Mouse (Mus musculus): ENCODE data around the gene Tulp2.

Tulp2 gene

GRCm38 (mm10) chr7:45481374-45481927 is at the start of gene Tulp2:
Tulp2 (plus strand) TSS chr7:45481877.
- DNase-seq (ENCODE audit: extremely low spot score) = no peak

- DNase-seq (ENCODE audit: extremely low spot score) = no peak
Observed at GRCm38 (mm10) chr7:45433835-45434202, 47.9 kb upstream of the Tulp2 start.

DNA sequence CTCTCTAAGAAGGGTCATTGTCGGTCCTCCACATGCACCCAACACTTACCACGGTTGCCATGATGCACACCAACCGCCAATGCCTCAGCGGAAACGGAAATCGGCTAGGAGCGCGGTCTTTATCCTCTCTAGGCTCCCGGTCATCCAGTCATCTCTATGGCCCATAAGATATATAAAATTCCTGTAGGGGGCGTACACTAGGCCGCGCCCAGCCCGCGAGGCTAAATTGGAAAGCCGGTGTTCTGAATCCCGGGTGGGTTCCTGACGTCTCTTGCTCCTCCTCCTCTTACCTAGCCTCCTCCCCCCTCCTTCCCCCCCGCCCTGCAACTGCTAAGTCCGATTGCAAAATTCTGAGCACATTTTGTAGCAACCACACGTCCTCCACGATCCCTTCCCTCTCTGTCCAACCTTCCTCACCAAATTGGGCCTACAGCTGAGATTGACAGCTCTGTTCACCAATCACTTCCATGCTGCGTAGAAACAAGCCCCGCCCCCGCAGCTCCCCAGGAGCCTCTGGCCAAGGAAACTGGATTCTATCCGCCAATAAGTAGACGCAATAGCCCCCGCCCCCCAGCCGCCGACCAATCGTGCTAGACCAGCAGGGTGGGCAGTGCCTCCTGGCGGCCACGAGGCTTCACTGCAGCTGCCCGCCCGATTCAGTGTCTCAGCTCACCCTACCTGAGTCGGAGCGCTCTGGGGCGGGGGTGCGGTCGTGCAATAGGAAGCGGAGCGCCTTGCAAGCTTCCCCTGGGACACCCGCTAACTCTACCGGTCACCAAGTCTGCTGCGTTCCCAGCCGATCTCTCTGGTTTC is 47.3 kb upstream of the Tulp2 start, which contains the start of gene Gys1:
Gene Gys1, plus strand, starts transcription at position 642 of the 813 bp plus-strand sequence.
- peak; percentile 100 for DNase-seq (ENCODE audit: extremely low spot score)

DNA sequence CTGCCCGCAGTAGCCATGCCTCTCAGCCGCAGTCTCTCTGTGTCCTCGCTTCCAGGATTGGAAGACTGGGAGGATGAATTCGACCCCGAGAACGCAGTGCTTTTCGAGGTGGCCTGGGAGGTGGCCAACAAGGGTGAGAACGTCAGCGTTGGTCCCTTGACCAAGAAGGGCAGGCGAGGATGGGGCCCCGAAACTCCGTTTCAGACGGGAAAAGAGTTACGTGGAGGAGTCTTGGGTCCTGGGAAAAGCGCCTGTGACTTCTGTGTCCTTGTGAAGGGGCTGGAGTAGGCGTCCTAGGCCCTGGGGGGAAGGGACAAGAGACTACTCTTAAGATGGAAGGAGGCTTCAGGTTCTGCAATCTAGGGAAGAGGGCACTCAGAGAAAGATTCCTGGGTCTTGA is 46.6 kb upstream of the Tulp2 start:
- no peak for DNase-seq (ENCODE audit: extremely low spot score)

DNA sequence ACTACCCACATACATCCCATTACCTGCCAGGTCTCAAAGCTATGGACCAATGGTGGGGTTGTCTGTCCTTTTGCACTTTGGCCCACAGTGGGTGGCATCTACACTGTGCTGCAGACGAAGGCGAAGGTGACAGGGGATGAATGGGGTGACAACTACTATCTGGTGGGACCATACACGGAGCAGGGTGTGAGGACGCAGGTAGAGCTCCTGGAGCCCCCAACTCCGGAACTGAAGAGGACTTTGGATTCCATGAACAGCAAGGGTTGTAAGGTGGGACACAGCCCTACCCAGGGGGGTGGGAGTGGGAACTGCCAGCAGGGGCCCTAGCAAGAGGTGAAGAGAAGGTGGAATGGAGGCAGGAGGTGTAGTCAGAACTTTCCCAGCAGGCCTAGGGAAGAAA is 45.2 kb upstream of the Tulp2 start:
- DNase-seq (ENCODE audit: extremely low spot score) = no peak

- no peak for DNase-seq (ENCODE audit: extremely low spot score)
Observed at GRCm38 (mm10) chr7:45437046-45437445, 44.6 kb upstream of the Tulp2 start.

- no peak for DNase-seq (ENCODE audit: extremely low spot score)
Observed at GRCm38 (mm10) chr7:45437521-45438276, 44.0 kb upstream of the Tulp2 start, which contains the start of gene Ruvbl2. Ruvbl2 (minus strand) TSS chr7:45438096.

DNA sequence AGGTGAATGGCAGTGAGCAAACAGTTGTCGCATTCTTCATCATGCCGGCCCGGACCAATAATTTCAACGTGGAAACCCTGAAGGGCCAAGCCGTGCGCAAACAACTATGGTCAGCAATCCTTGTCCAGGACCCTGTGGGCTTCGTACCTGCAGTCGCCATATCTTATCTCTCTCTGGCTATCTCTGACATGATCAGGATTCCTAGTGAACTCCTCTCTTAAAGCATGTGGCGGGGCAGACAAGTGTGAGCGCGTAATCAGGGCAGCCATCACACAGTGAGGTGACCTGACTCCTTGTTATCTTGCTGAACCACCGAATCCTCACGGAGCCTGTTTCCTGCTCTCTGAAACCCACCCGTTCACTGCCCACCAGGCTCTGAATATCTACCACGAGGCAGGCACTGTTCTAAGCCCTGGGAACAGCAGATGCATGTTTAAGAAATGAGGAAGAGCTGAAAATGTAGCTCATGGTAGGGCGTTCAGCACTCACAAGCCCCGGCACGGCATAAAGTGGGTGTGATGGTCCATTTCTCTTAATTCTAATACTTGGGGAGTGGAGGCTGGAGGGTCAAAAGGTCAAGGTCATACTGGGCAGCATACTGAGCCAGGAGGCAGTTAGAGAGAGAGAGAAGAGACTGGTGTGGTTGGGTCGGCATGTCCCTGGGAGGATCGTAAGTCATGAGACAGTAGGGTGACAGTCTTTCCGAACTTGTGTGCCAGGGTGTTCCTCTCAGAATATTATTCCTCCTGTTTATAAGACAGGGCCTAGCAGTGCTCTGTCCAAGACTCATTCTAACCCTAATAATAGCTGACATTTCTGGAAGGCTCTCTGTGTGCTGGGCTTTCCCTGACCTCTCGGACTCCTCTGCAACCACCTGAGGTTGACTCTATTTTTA is 37.9 kb upstream of the Tulp2 start:
- no peak for DNase-seq (ENCODE audit: extremely low spot score)

GRCm38 (mm10) chr7:45446589-45446988 is 35.1 kb upstream of the Tulp2 start:
- no peak for DNase-seq (ENCODE audit: extremely low spot score)

- peak; percentile 57 for DNase-seq (ENCODE audit: extremely low spot score)
Observed at GRCm38 (mm10) chr7:45447325-45447990, 34.2 kb upstream of the Tulp2 start.

DNA sequence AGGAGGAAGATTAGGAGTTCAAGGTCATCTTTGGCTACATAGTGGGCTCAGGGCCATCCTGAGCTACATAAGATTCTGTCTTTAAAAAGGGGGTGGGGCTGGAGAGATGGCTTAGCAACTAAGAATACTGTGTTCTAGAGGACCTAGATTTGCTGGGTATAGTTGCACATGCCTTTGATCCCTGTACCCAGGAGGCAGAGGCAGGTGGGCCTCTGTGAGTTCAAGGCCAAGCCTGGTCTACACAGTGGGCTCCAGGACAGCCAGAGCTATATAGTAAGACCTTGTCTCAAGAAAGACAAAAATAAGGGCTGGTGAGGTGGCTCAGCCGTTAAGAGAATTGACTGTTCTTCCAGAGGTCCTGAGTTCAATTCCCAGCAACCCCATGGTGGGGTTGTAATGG is 31.7 kb upstream of the Tulp2 start:
- no peak for DNase-seq (ENCODE audit: extremely low spot score)

- DNase-seq (ENCODE audit: extremely low spot score) = peak; percentile 84
Observed at GRCm38 (mm10) chr7:45451344-45451982, 30.2 kb upstream of the Tulp2 start.

DNA sequence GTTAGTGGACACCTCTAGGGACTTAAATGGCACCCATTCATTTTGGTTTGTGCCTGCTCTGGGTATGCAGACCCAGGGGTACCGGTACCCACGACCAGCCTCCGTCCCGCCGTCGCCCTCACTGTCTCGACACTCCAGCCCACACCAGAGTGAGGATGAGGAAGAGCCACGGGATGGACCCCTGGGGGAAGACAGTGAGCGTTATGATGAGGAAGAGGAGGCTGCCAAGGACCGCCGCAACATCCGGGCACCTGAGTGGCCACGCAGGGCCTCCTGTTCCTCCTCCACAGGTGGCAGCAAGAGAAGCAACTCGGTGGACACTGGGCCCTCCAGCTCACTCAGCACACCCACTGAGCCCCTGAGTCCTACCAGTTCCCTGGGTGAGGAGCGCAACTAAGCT is 26.7 kb upstream of the Tulp2 start:
- no peak for DNase-seq (ENCODE audit: extremely low spot score)

GRCm38 (mm10) chr7:45455932-45456696 is 25.6 kb upstream of the Tulp2 start:
- no peak for DNase-seq (ENCODE audit: extremely low spot score)

DNA sequence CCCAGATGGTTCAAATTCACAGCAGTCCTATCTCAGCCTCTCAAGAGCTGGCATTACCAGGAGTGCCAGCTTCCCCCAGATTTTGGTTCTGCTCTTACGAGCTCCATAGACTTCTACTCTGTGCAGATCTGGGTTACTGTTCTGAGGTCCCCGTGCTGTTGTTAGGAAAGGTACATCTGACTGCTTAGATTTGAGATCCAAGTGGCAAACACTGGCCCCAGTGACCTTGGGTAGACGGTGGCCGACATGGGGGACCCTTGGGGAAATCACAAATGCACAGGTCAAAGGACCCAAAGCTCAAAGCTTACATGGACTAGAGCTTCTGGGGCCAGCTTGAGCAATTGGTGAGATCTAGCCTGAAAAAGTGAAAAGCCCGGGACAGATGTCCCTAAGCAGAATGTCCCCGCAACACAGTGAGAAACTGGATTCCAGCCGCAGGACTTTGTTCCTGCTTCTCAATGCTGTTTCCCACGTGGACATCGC is 24.9 kb upstream of the Tulp2 start:
- no peak for DNase-seq (ENCODE audit: extremely low spot score)

DNA sequence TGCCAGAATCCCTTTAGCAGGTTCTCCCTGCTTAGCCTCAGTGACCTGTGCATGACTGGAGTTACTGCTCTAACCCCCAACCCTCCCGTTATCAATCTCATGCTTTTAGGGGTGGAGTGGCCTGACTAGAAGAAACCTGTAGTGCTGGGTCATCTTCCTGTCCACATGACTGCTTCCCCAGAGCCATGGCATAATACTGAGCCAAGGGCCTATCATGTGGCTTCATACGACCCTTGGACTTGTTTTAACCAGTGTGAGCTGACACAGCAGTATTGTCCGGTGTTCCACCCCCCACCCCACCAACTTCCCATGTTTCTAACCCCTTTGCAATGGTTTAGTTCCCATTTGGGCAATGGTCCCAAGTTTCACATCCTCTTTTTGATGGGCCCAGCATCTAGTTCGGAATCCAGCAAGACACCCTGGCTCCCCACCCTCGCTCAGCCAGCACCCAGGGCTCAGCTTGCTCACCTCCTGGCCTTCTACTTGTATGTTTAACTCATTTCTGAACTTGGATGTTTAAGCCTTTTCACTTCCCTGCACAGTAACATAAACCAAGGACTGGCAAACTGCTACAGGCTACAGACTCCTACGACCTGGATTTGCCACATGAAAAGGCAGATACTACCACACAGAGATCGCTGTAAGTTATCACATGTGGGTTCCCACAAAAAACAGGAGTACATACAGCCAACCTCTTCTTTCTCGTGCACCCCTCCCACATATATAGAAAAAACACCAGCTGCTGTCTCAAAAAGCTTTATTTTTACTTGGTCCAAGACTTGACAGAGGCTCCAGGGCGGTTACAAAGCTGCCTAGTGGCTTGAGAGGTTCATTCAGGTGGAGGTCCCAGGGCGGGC is 24.2 kb upstream of the Tulp2 start:
- peak; percentile 40 for DNase-seq (ENCODE audit: extremely low spot score)

DNA sequence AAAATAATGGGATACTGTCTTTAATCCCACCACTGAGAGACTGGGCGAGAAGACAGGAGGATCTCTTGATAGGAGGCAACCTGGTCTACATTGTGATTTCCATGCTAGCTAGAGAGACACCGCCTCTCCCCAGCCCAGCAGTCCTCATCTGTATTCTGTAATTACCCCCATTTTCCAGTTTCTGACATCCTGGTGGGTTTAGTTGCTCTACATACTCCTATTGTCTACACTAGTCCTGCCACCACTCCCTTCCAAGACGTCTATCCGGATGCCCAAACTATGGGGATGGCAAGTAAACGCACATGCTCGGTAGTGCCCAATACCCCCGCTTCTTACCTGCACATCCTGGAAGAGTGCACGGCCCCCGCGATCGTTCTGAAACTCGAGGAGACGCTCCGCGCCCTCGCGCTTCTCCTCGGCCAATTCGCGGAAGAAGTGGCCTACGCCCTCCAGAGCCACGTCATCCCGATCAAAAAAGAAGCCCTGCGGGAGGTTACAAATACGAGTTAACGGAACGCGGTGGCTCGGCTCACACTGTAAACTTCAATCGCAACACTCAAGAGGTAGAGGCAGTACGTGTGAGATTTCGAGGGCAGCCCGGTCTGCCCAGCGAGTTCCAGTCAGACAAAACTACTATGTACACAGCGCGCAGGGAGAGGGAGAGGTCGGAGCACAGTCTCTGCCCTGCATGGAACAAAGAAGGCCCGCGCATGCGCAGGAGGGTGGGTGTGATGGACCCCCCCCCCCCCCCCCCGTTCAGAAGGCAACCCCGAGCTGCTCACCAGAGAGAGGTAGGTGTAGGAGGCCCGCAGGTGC is 22.7 kb upstream of the Tulp2 start:
- peak; percentile 88 for DNase-seq (ENCODE audit: extremely low spot score)

Data from embryo, embryonic 9.5 days (tissue).